Mouse (Mus musculus): ENCODE measurements around the gene Mindy2.
A peak's percentile ranks its signal among the peaks of the same experiment; 100 is the strongest.

DNA sequence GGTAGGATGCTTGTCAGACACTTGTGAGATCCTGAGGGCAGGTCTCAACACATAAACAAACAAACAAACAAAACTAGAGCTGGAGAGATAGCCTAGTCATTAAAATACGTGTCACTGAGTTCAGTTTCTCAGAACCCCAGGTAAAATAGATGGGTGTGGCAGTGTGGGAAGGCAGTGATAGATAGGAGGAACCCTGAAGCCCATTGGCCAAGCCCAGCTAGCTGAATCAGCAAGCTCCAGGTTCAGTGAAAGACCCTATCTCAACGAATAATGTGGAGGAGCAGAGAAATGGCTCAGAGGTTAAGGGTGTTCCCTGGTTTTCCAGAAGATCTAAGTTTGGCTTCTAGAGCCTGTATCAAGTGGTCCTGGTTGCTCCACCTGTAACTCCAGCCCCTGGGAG is 12.2 kb upstream of the Mindy2 start:
- TF ChIP-seq CTCF (IDR thresholded peaks at IDR 0.05; ENCODE audit: low read depth): no peak
- peak; percentile 91 for TF ChIP-seq EP300 (IDR thresholded peaks at IDR 0.05; ENCODE audit: low read depth)
